Mouse (Mus musculus): Measurements from ENCODE around the gene Dgkh. TPM values are rescaled to one million over a fixed set of nuclear protein-coding genes. Genes with fewer than 3 reads are reported as not detected.

Dgkh gene
- polyA plus RNA-seq, 1 experiment from 2014 or later: 3.2 TPM

GRCm38 (mm10) chr14:78526907-78527306 lies 205.7 kb downstream of the Dgkh start:
- 30% methylated on average over 6 of the region's 6 CpGs for WGBS

GRCm38 (mm10) chr14:78526475-78526874 lies 206.1 kb downstream of the Dgkh start:
- H3K4me3 ChIP-seq (ENCODE audit: low read length): no peak overlapping the region
- 18% methylated on average over 3 of the region's 3 CpGs for WGBS
- peak; percentile 55; the same call in 1 of the 2 replicates for ATAC-seq (ENCODE audit: low FRiP score, low TSS enrichment)
- peaks cover 31% of the 10 kb centered on the region for H3K4me1 ChIP-seq (ENCODE audit: control insufficient read depth, insufficient read depth, low read length)
- H3K9ac ChIP-seq (ENCODE audit: low read depth, low read length): no peak overlapping the region
- H3K4me2 ChIP-seq (replicated peaks; ENCODE audit: low read depth, low read length): no peak overlapping the region
- no peaks in the 10 kb centered on the region for H3K9me3 ChIP-seq (ENCODE audit: control insufficient read depth, low read length)
- peaks cover under 1% of the 10 kb centered on the region; the same call in 1 of the 2 replicates for H3K36me3 ChIP-seq (ENCODE audit: control insufficient read depth, insufficient read depth, low read length)
- H3K27me3 ChIP-seq (ENCODE audit: control insufficient read depth, insufficient read depth, low read length): no peaks in the 10 kb centered on the region
- no peak overlapping the region for H3K27ac ChIP-seq (ENCODE audit: low read depth, low read length)

More at GRCm38 (mm10) chr14:78526907-78527306, 205.7 kb downstream of the Dgkh start:
- ATAC-seq (ENCODE audit: low FRiP score, low TSS enrichment): no peak
- no peaks in the 10 kb centered on the region for H3K36me3 ChIP-seq (ENCODE audit: control insufficient read depth, insufficient read depth, low read length)
- H3K4me2 ChIP-seq (replicated peaks; ENCODE audit: low read depth, low read length): no peak overlapping the region
- no peaks in the 10 kb centered on the region for H3K27me3 ChIP-seq (ENCODE audit: control insufficient read depth, insufficient read depth, low read length)
- peaks cover 31% of the 10 kb centered on the region for H3K4me1 ChIP-seq (ENCODE audit: control insufficient read depth, insufficient read depth, low read length)
- 0 out of 2 replicates have a peak overlapping the region, but pooled peaks have one; percentile 14 for H3K27ac ChIP-seq (ENCODE audit: low read depth, low read length)
- no peaks in the 10 kb centered on the region for H3K9me3 ChIP-seq (ENCODE audit: control insufficient read depth, low read length)
- H3K4me3 ChIP-seq (ENCODE audit: low read length): no peak overlapping the region
- H3K9ac ChIP-seq (ENCODE audit: low read depth, low read length): no peak overlapping the region

- H3K9me3 ChIP-seq (ENCODE audit: control insufficient read depth, low read length): no peaks in the 10 kb centered on the region
- no peak overlapping the region for H3K4me2 ChIP-seq (replicated peaks; ENCODE audit: low read depth, low read length)
- H3K9ac ChIP-seq (ENCODE audit: low read depth, low read length): no peak overlapping the region
- peak; percentile 47 for ATAC-seq (ENCODE audit: low FRiP score, low TSS enrichment)
- no peaks in the 10 kb centered on the region for H3K27me3 ChIP-seq (ENCODE audit: control insufficient read depth, insufficient read depth, low read length)
- H3K36me3 ChIP-seq (ENCODE audit: control insufficient read depth, insufficient read depth, low read length): peaks cover 5% of the 10 kb centered on the region; the same call in 1 of the 2 replicates
- H3K4me3 ChIP-seq (ENCODE audit: low read length): no peak overlapping the region
- peaks cover 31% of the 10 kb centered on the region for H3K4me1 ChIP-seq (ENCODE audit: control insufficient read depth, insufficient read depth, low read length)
- WGBS: 20% methylated on average over 3 of the region's 3 CpGs
- no peak overlapping the region for H3K27ac ChIP-seq (ENCODE audit: low read depth, low read length)
Observed at GRCm38 (mm10) chr14:78525611-78526457, 206.7 kb downstream of the Dgkh start.

GRCm38 (mm10) chr14:78525059-78525458 lies 207.5 kb downstream of the Dgkh start:
- Histone ChIP-seq H3K27me3 (ENCODE audit: control insufficient read depth, insufficient read depth, low read length) (no peaks in the 10 kb centered on the region), H3K4me1 (ENCODE audit: control insufficient read depth, insufficient read depth, low read length) (peaks cover 26% of the 10 kb centered on the region), H3K9ac (ENCODE audit: low read depth, low read length) (no peak overlapping the region), H3K27ac (ENCODE audit: low read depth, low read length) (no peak overlapping the region), H3K36me3 (ENCODE audit: control insufficient read depth, insufficient read depth, low read length) (peaks cover 7% of the 10 kb centered on the region; the same call in 1 of the 2 replicates), H3K9me3 (ENCODE audit: control insufficient read depth, low read length) (no peaks in the 10 kb centered on the region), H3K4me3 (ENCODE audit: low read length) (no peak overlapping the region), H3K4me2 (replicated peaks; ENCODE audit: low read depth, low read length) (no peak overlapping the region)
- no peak for ATAC-seq (ENCODE audit: low FRiP score, low TSS enrichment)
- 86% methylated on average over 2 of the region's 2 CpGs for WGBS

GRCm38 (mm10) chr14:78510713-78511112 lies 221.9 kb downstream of the Dgkh start:
- no peaks in the 10 kb centered on the region for H3K27me3 ChIP-seq (ENCODE audit: control insufficient read depth, insufficient read depth, low read length)
- ATAC-seq (ENCODE audit: low FRiP score, low TSS enrichment): no peak
- WGBS: 87% methylated on average over 8 of the region's 9 CpGs
- no peak overlapping the region for H3K27ac ChIP-seq (ENCODE audit: low read depth, low read length)
- peaks cover 74% of the 10 kb centered on the region for H3K36me3 ChIP-seq (ENCODE audit: control insufficient read depth, insufficient read depth, low read length)
- H3K4me3 ChIP-seq (ENCODE audit: low read length): no peak overlapping the region
- H3K4me1 ChIP-seq (ENCODE audit: control insufficient read depth, insufficient read depth, low read length): no peaks in the 10 kb centered on the region
- H3K9me3 ChIP-seq (ENCODE audit: control insufficient read depth, low read length): no peaks in the 10 kb centered on the region
- H3K9ac ChIP-seq (ENCODE audit: low read depth, low read length): no peak overlapping the region
- no peak overlapping the region for H3K4me2 ChIP-seq (replicated peaks; ENCODE audit: low read depth, low read length)

- no peaks in the 10 kb centered on the region for H3K9me3 ChIP-seq (ENCODE audit: control insufficient read depth, low read length)
- peaks cover 79% of the 10 kb centered on the region for H3K36me3 ChIP-seq (ENCODE audit: control insufficient read depth, insufficient read depth, low read length)
- no peak overlapping the region for H3K9ac ChIP-seq (ENCODE audit: low read depth, low read length)
- H3K4me2 ChIP-seq (replicated peaks; ENCODE audit: low read depth, low read length): no peak overlapping the region
- no peak overlapping the region for H3K4me3 ChIP-seq (ENCODE audit: low read length)
- no peak overlapping the region for H3K27ac ChIP-seq (ENCODE audit: low read depth, low read length)
- ATAC-seq (ENCODE audit: low FRiP score, low TSS enrichment): no peak
- 92% methylated on average over 6 of the region's 6 CpGs for WGBS
- H3K27me3 ChIP-seq (ENCODE audit: control insufficient read depth, insufficient read depth, low read length): no peaks in the 10 kb centered on the region
- no peaks in the 10 kb centered on the region for H3K4me1 ChIP-seq (ENCODE audit: control insufficient read depth, insufficient read depth, low read length)
Observed at GRCm38 (mm10) chr14:78509791-78510190, 222.8 kb downstream of the Dgkh start.

Other genes with a start within 250 kb of the Dgkh start
- gene Akap11, start 196.0 kb downstream of the Dgkh start, polyA plus RNA-seq (2014; fragmentation: Nextera tagmentation; extraction: Ambion mirVana): 17.7 and 19.7 TPM in 2 replicates
- 9.3 and 15.5 TPM in 2 replicates for gene Vwa8, start 116.3 kb upstream of the Dgkh start, polyA plus RNA-seq (2014; fragmentation: Nextera tagmentation; extraction: Ambion mirVana)